Mouse (Mus musculus) subcutaneous adipose tissue, adult 2 months (tissue): ENCODE measurements around the gene Slamf9. TPM values are rescaled to one million over a fixed set of nuclear protein-coding genes. Genes with fewer than 3 reads are reported as not detected.

Source experiments
- polyA plus RNA-seq: library from polyadenylated mRNA; depleted of rRNA; stranded (reverse); fragments of >200 nt; gene quantifications from 2 replicates; pipeline ENCODE4 v1.2.3, GENCODE M21; 2012; ENCODE audit warnings: low replicate concordance; rRNA removed

Slamf9 gene
- polyA plus RNA-seq: 16.6 and 17.2 TPM in 2 replicates

GRCm38 (mm10) chr1:172475054-172475741, at the start of gene Slamf9:
TSS of gene Slamf9 (plus strand) at chr1:172475358.

DNA sequence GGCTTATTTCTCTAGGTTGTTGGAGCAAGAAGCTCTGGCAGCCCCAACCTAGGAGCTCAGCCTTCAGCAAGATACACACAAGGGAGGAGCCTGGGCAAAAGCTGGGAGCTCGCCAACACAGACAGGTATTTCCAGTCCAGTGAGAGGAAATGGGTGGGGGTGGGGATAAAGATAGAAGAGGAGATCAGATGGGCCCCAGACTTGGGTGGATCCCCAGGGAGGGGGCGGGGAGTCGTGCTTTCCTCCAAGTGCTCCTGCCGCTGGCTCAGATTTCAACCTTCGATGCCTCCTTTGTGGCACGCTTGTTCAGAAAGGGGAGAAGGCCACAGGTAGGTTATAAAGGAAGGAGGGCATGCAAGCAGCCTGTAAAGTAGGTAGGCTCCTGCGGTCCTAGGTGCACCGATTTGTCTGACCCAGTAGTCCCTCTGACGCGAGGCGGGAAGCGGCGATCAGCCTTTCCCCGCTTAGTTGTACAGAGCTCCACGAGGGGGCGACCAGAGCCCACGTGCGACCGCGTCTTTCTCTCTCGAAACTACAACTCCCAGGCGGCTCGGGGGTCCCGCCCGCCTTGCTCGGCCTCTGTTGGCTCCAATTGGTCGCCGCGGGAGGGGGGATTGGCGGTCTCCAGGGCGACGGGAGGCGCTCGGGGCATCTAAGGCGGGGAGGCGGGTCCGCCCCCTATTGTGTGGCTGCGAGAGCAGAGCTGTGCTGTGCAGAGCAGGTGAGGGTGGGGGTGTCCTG, 6.6 kb downstream of the Slamf9 start, which contains the start of gene Igsf9:
TSS of gene Igsf9 (plus strand) at position 249 of the 741 bp plus-strand sequence.

DNA sequence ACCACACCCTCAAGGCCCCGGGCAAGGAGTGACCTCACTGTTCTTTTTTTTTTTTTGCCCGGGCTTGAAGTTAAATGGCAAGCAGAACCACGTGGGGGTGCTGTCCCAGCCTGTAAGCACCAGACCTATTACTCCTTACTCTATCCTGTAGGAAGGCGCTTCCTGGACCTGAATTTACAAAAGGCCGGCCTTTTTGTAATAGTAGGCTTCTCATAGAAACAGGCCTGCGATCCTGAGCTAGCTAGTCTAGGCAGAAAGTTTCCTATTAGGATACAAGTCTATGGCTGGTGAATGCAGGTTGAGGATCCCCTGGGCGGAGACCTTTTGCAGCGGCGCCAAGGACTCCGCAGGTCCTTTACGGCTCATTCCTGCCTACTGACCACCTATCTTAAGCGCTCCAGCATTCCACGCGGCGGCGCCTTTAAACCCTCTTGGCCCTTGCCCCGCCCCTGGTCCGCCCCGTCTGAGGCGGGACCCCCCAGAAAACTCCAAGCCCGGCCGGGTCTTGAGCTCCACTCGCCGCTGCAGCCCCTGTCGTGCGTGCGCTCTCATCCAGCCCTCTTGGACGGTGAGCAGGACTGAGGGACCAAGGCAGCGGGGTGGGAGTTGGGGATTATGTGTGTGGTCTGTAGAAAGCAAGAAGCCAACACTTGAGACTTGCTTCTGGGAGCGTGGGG, 24.7 kb downstream of the Slamf9 start, which contains the start of gene Tagln2:
TSS of gene Tagln2 (plus strand) at position 283 of the 677 bp plus-strand sequence.

DNA sequence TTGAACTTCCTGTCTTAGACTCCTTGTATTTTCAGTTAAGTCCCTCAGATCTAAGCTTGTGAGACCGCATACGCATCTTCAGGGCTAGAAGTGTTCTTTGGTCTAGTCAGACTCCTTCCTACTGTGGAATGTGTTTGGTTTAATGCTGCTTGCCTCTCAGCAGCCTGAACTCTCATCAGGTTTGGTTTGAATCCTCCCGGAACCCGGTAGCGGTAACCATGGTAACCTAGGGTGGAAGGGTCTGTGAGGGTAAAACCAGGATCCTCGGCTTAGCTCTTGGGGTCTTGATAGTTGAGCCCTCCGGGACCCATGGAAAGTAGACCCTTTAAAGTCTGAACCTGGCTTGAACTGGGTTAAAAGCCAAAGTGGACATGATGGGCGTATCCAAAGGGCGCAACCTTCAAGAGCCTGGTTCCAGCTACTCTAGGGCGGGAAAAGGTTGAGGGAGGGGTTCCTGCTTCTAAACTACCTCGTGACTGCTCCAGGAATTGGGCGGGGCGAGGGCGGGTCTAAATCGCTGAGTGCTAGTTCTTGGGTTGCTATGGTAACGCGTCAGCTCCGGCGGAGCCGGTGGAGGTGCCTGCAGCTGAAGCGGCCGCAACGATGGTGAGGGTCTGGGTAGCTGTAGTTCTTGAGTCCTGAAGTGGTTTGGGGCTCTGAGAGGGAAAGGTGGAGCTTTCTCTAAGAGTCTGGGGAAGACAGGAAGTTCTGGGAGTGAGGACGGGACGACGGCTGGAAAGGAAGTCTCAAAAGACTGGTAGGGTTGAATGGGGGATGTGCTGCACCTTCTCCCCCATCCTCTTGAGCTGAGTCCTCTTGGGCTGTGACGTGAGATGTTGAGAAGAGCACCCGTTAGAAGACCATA, 45.6 kb downstream of the Slamf9 start, which contains the start of gene Cfap45:
TSS of gene Cfap45 (plus strand) at position 226 of the 865 bp plus-strand sequence.

Other genes with a start within 250 kb of the Slamf9 start
- gene Atp1a4, start 216.9 kb upstream of the Slamf9 start, polyA plus RNA-seq: 0.03 and 4.1 TPM in 2 replicates
- 100 and 133 TPM in 2 replicates for gene Igsf8, start 213.7 kb upstream of the Slamf9 start, polyA plus RNA-seq
- 208 and 473 TPM in 2 replicates for gene Atp1a2, start 177.3 kb upstream of the Slamf9 start, polyA plus RNA-seq
- gene Kcnj9, start 146.0 kb upstream of the Slamf9 start, polyA plus RNA-seq: 0.10 TPM in 1 of 2 replicates, not detected in the other
- gene Kcnj10, start 134.1 kb upstream of the Slamf9 start, polyA plus RNA-seq: 0.07 and 0.35 TPM in 2 replicates
- gene Pigm, start 98.8 kb upstream of the Slamf9 start, polyA plus RNA-seq: 7.6 and 9.6 TPM in 2 replicates
- gene Igsf9, start 6.4 kb downstream of the Slamf9 start, polyA plus RNA-seq: 6.0 and 35.1 TPM in 2 replicates
- gene Tagln2, start 24.7 kb downstream of the Slamf9 start, polyA plus RNA-seq: 217 and 327 TPM in 2 replicates
- 0.40 and 0.44 TPM in 2 replicates for gene Cfap45, start 45.4 kb downstream of the Slamf9 start, polyA plus RNA-seq
- 0.53 and 1.1 TPM in 2 replicates for gene Vsig8, start 80.6 kb downstream of the Slamf9 start, polyA plus RNA-seq
- 2.6 and 7.3 TPM in 2 replicates for gene Slamf8, start 115.2 kb downstream of the Slamf9 start, polyA plus RNA-seq
- 0.51 TPM in 1 of 2 replicates, not detected in the other for gene Fcrl6, start 127.2 kb downstream of the Slamf9 start, polyA plus RNA-seq
- 33.3 and 47.8 TPM in 2 replicates for gene Dusp23, start 157.6 kb downstream of the Slamf9 start, polyA plus RNA-seq
- 0.17 and 0.35 TPM in 2 replicates for gene Crp, start 222.7 kb downstream of the Slamf9 start, polyA plus RNA-seq